Mouse (Mus musculus) ovary, postnatal 14 days (tissue): ENCODE data around the gene Ube2d1.

Source experiments
- DNase-seq: peaks from one replicate; pipeline ENCODE4 v3.0.0; 2022; ENCODE audit warnings: low spot score

Gene Ube2d1

DNA sequence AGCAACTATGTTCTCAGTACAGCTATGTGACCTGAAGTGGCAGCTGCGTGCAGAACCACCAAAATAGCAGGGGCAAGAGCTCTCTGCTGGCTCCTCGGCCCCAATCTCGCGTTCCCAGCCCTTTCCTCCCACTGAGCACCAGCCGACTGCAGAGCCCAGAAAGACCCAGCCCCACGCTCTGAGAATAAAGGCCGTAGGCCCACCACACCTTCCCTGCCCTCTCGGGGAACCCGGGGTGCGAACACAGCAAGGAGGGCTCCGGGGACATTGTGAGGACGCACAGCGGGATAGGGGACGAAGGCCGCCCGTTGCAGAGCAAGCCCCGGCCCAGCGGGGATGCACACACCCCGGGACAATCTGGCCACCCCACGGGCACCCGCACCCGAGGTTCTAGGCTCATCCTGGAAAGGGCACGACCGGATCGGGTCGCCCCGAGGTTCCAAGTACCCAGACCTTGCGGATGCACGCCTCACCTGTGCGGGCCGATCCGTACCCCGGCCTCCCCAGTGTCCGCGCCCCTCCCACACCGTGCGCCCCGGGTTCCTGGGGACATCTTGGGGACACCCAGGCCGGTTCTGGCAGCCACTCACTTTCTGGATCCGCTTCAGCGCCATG lies 444 bp downstream of the Ube2d1 start:
- peak; percentile 16 for DNase-seq

DNA sequence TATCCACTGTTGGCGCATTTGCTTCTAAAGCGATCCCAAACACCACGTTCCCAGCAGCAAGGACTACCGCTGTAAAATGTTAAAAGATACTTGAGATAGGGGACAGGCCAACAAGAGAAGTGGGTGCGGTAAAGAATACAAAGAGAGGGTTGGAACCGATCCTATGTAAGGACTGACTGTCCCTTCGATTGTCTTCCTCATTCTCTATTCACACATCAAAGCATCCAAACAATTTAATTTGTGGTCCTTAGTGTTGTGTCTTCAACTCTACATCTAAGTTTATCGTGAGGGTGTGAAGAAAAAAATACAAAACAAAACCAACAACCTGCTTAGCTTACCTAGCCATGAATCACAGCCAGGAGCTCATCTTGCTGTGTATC lies 941 bp downstream of the Ube2d1 start:
- no peak for DNase-seq

DNA sequence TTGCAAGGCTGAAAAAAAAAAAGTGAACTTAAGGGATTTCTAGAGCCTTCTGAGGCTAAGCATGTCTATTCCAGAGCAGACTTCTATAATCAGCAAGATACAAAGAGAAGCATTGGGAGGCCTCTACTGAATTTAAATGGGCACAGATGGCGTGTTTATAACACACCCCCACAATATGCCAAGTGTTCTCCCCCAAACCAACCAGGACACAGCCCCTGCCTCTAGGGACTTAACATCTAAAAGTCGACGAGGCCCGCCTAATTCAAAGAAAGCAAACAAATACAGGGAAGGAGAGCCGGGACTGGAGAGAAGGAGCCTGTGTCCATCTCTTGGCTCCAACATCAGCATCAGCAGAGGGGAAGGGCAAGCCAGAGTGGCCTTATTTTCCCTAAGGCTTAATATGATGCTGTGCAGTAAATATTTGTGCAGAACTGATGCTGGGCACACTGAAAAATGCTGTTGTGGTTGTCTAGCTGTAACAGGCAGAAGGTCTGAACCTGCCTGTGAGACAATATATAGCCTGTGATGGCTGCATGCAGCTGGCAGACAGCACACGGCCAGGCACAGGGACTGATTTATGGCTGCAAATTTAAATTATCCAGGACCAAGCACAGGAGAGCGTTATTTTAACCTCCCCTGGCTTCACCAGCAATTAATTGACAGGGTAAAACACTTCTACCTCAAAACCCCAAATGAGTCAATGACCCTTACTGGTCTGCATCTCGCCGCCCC lies 11.9 kb downstream of the Ube2d1 start:
- no peak for DNase-seq

DNA sequence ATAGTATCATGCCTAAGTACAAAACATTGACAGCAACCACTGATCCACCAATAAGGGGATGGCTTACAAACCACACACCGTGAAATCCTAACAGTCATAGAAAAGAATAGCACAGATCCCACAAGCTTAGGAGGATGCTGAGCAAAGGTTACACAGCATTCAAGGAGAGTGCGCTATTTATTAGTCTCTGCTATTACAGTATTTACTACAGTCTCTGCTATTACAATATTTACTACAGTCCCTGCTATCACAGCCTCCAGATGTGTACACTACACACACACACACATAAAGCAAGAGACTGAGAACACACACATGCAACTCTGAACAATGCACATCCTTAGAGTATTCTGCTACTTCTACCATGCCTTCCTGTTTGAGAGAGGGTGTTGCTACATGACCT lies 17.1 kb downstream of the Ube2d1 start:
- DNase-seq: no peak

DNA sequence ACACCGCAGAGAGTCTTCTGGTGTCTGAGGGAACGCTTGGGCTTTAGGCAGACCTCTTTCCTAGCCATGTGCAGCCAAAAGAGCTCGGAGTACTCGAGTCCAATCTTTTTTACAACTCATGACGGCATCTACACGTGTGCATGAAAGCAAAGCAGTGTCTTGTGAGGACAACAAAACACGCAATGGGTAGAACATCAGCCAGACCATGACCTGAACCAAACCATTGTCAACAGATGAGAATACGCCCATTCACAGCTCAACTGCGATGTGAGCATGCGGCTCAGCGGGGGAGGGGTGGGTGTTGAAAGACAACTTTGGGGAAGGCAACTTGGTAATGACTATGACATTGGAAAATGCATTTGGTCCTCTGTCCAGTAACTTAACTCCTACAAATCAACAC lies 17.6 kb downstream of the Ube2d1 start:
- no peak for DNase-seq

DNA sequence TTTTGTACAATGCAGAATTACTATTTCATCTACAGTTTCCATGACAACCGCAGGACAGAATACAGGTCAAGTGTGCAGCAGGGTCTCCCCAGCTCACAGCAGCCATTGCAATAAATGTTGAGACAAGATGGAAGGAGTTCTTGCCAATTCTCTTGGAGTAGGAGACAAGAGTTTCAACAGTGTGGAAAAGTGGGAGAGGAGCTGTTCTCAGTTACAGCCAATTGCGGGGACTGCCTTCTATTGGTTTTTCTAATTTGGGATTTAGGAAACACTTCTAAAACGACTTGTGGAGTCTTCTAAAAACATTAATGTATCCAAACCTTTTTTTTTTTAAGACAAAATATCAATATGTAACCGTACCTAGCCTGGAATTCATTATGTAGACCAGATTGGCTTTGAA lies 20.0 kb downstream of the Ube2d1 start:
- no peak for DNase-seq

DNA sequence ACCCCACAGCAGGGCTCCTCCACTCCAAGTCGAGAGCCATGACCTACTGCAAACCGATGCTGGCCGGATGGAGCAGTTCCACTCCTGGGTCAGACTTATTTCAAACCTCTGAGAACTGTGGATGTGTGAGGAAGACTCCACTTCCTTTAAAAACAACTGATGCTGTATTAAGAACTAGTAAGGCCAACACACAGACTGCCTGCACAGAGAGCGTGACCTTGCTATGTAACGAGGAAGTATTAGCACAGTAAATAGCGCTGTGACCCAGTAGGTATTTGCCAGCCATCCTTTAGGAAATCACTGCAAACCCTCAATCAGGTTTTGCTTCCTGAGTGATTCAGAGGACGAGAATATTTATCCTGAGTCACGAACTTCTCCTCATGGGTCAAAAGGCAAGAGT lies 23.4 kb downstream of the Ube2d1 start:
- no peak for DNase-seq

DNA sequence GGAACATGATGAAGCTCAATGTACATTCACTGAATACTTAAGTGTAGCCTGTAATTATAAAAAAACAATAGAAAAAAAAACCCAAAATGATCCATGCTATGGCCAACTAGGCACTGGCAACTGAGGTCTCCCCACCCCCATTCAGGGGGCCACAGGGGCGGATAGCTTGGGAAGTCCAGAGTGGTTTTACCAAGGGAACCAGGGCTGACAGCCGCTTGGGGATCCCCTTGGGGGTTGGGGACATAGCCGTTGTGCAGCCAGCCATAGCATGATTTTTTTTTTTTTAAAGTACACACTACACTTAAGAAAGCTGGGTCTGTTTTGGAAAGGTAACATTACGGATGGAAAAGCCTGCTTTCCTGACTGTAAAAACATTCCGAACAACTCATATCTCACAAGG lies 26.1 kb downstream of the Ube2d1 start:
- no peak for DNase-seq

DNA sequence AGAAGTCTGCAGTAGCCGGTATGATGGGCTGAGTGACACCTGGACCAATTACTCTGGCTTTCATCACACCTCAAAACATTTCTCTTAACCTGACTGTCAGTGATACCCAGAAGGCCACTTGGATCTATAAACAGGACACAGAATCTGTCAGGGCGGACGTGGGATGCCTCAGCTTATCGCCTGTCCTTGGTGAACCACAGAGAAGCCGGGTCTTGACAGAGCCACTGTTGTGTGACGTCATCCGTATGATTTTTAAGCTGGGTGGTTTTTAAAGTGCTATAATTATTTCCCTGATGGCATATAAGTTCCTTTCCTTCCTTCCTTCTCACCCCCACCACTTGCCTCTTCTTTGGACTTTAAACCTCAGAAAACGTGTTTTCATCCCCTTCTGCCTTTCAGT lies 26.5 kb downstream of the Ube2d1 start:
- no peak for DNase-seq

DNA sequence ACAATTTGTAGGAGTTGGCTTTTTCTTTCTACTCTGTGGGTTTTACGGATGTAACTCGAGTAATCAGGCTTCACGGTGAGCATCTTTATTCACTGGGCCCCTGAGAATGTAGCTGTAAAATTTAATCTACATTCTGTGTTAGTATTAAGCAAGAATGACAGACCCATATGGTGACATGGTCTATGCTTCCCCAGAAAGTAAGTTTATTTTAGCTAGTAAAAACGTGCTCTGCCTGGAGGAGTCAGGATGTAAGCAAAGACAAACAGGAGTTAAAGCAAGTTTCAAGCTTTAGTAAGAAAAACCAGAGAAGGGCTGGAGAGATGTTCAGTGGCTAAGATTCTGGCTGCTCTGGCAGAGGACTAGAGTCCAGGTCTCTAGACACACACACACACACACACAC lies 31.9 kb downstream of the Ube2d1 start:
- DNase-seq: no peak

DNA sequence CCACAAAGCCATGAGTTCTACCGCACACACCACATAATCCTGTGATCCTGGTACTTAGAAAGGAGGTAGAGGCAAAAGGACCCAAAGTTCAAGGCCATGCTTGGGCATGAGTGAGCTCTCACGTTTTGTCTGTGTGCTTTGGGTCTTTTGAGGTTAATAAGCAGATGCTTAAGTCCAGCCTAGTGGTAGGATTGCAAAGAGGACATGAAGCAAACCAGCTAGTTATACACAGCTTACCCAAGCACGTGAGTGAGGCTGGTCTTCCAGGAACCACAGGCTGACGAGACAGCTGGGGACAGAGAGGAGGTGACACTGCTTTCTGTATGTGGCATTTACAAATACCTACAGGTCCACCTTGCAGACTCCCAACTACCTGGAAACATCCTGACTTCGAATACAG lies 32.6 kb downstream of the Ube2d1 start:
- no peak for DNase-seq

DNA sequence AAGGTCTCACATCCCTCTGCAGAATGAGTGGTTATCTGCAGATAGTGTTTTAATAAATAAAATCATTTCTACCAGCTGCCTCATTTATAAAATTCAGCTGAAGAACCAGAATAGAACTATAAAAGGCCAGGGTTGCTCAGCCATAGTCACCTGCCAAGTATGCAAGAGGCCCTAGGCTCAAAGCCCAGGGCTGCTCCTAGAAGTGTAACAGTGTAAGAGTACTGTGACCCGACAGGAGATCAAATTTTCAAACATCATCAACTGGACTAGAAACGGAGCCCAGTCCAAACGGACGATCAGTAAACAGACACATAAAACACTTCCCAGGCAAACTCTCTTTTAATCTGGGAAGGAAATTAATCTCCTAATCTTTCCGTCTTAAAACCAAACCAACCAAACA lies 33.2 kb downstream of the Ube2d1 start:
- DNase-seq: no peak

DNA sequence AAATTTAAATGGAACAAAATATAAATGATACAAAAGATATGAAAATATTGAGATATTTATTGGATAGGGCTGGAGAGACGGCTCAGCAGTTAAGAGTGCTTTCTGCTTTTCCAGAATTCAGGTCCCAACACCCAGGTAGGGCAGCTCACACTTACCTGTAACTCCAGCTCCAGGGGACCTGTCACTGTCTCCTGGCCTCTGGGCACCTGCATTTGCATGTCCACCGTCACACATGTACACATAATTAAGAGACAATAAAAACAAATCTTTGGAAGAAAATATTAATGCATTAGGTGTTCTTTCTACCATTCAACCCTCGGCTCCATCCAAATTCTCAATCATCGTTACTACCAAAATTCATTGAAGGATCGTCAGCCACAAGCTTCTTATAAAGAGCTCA lies 33.8 kb downstream of the Ube2d1 start:
- DNase-seq: no peak

DNA sequence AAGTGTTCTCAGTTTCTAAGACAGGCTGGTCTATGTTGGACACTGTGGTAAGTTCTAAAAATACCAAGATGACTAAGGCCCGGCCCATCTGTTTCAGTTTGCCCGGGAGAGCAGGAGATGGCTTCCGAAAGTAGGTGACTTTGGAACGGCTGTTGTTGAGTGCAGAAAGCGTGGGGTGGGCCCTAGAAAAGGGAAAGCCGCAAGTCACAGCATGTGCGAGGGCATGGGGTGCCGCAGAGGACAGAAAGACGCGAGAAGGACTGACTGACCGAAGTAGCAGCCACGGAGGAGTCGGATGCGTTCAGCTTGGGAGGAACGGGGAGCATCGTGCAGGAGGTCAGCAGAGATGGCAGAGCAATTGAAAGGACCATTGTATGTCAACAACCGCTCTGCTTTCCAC lies 34.6 kb downstream of the Ube2d1 start:
- no peak for DNase-seq

DNA sequence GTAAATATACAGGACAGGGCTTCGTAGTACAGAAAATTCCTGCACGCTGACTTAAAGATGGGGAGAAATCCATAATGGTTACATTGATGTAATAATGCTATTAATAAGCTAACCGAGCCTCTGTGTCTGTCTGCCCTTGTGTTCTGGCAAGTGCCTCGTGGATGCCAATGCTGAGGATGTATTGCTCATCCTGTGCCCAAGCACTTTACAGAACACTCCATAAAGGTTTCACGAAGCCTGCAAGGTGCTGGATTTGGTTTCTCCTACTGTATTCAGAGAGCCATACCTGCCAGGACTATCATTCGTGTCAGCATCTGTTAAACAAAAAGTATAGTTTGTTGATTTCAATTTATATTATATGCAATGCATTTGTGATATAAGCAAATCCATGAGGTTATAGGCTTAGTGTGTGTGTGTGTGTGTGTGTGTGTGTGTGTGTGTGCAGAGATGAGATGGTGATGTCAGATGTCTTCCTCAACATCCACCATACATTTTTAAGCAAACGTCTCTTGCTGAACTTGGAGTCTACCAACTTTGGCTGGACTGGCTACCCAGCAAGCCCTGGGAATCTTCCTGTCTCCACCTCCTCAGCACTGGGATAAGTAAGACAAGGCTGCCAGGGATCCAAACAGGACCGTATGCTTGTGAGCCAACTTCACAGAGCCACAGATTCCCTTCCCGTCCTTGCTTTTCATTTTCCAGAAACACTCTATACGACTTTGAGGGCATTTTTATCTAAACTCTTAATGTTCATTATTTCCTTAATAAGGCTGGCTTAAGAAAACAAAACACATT lies 35.8 kb downstream of the Ube2d1 start:
- no peak for DNase-seq

DNA sequence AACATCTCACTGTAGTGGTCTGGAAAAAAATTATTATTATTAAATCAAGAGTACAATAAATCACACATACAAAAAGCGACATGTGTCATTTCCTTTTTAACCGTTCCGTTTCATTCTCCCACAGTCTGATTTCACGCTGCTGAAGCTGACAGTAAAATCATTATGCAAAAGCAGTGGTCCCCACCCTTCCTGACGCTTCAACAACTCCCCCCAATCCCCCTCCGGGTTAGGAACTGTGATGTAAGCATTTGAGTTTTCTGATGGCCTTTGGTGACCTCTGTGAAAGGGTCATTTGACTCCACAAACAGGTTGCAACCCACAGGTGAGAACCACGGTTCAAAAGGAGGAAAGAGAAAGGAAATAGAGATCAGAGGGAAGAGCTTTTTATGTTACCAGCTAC lies 38.1 kb downstream of the Ube2d1 start:
- DNase-seq: no peak

DNA sequence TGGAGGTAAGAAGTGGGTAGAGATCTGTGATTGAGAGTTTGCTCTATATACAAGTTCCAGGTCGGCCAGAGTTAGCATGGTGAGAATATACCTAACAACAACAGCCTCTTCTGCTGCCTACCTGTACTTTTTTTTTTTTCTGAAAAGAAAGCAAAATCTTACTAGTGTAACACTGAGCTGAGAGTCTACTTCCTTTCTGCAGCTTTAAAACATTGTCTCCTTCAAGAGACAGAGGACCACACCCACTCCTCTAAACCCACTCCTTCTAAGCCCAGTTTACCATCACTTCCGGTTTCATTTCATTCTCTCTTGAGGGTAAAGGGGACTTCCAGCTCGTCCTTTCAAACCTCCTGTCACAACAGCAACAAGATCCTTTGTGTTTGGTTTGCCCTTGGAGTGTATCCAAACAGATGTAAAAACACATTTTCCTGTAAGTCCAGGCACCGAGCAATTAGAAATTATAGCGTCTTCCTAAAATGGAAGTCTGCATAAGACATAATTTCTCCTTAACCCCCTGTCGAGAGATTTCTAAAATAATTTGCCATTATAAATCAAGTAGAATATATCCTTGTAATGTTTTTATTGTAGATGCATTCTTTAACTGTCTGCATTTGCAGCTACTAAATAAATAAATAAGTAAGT lies 45.5 kb downstream of the Ube2d1 start:
- DNase-seq: no peak

DNA sequence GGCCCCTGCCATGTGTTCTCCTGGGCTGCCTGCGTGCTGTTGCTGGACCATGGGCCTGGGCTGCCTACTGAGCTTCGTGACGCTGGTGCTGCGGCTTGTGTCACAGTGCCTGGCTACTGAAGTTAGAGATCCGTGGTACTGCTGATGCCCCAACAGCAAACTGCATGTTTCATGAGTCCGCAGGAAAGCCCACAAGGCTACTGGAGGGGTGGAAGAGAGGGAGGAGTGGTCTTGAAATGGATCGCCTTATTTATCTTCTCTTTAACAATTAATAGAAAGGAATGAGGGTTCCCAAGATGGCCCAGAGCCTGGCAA lies 46.9 kb downstream of the Ube2d1 start, which contains the start of gene Tfam:
Tfam (minus strand) TSS at position 41 of the 315 bp plus-strand sequence.
- DNase-seq: no peak

DNA sequence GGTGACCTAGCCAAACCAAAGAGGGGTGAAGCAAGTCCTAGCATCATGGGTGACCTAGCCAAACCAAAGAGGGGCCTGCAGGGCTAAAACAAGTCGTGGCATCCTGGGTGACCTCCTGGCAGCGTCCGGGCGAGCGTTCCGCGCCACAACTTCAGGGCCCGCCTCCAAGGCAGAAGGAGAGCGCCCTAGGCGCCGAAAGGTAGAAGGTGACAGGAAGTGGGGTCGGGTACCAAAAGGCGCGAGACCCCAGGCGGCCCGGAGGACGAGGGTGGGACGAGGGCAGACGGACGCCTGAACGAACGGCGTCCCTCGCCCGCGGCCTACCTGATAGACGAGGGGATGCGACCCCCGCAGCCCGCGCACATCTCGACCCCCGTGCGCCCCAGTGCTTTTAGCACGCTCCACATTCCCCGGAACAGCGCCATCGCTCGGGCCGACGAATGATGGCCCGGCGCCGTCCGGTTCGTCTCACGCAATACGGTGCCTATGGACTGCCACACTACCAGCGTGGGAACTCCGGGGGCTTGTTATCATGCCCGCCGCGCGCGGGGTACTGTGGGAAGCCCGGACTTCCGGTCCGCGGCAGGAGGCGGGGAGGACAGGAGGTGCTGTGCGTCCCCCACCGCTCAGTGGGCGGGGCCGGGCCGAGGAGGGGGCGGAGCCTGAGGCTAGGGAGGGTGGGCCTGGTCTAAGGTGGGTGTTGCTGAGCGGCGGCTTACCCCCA lies 47.4 kb downstream of the Ube2d1 start:
- DNase-seq: peak; percentile 95

DNA sequence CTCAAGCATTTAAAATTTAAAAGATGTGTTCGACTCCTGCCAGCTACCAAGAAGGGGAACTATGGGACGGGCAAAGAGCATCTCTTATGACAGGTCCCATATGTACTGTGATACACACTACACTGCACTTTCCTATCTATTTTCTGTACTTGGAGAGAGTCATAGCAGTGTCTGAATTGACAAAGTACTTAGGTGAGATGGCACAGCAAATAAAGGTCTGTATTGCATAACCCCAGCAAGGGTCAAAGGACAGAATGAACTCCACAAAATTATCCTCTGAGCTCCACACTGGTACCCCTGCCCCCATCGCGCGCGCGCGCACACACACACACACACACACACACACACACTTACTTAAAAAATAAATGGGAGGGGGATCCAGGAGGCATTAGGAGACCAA lies 51.0 kb downstream of the Ube2d1 start:
- DNase-seq: no peak

DNA sequence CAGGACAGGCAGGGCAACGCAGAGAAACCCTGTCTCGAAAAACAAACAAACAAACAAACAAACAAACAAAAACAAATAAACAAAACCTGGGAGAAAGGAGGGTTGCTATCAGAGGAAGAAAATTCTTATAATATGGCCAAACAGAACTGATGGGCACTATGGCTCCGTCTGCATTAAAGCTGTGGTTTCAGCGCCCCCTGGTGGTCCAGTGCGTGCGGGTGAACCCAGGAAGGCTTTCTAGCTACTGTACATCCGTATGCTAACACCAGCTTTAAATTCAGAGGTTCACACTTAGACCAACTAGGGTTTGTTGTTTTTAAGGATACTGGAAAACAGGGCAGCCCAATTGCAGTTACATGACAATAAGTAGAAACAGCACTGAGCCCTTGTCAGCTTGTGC lies 59.2 kb downstream of the Ube2d1 start:
- DNase-seq: peak; percentile 77

DNA sequence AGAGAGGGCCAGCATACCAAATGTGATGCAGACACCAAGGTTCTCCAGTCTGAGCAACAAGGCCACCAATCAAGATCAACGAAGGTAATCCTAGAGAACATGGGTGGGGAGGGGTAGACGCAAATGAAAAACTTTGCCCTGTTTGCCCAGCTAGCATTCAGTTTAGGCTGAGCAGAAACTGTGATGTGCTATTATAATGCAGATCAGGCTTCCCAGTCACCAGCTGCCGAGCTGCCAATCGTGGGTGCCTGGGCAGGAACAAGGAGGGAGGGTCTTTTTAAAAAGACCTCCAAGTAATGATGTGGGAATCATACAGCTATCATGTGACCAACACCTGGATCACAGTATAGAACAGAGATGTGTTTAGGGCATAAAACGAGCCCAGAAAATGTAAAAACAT lies 62.0 kb downstream of the Ube2d1 start:
- no peak for DNase-seq
